Mouse (Mus musculus) lung, adult 2 months (tissue): ENCODE data around the gene Taok3.

ENCODE experiments used
- CTCF ChIP-seq: fragments of 200-500 bp; IDR thresholded peaks from 2 replicates; pipeline ENCODE4 v1.5.1; 2011; ENCODE audit warnings: mild to moderate bottlenecking, low read length, control low read depth; ENCODE audit not compliant: insufficient read depth
- POLR2A ChIP-seq: fragments of 200-500 bp; IDR thresholded peaks from 2 replicates; pipeline ENCODE4 v1.6.1; 2011; ENCODE audit warnings: low read depth, mild to moderate bottlenecking, control low read depth, low read length, borderline replicate concordance; ENCODE audit errors: extremely low read depth

GRCm38 (mm10) chr5:117134889-117135456, 15.0 kb downstream of the Taok3 start:
- no peak for TF ChIP-seq POLR2A
- TF ChIP-seq CTCF, result no peak
